Mouse (Mus musculus): ENCODE data around the gene Asb12. TPM values are rescaled to one million over a fixed set of nuclear protein-coding genes. Genes with fewer than 3 reads are reported as not detected.

Gene Asb12
- polyA plus RNA-seq, 1 experiment = 0.33 TPM

- no peak for DNase-seq (ENCODE audit: low read depth)
- TF ChIP-seq CTCF (IDR thresholded peaks at IDR 0.05; ENCODE audit: borderline replicate concordance, extremely low read depth, insufficient read depth, insufficient read length) (no peak), POLR2A (IDR thresholded peaks at IDR 0.05; ENCODE audit: borderline replicate concordance, extremely low read depth, insufficient read depth, insufficient read length, poor library complexity, severe bottlenecking) (no peak)
Measured at GRCm38 (mm10) chrX:95442261-95442660, 115.5 kb downstream of the Asb12 start.

DNA sequence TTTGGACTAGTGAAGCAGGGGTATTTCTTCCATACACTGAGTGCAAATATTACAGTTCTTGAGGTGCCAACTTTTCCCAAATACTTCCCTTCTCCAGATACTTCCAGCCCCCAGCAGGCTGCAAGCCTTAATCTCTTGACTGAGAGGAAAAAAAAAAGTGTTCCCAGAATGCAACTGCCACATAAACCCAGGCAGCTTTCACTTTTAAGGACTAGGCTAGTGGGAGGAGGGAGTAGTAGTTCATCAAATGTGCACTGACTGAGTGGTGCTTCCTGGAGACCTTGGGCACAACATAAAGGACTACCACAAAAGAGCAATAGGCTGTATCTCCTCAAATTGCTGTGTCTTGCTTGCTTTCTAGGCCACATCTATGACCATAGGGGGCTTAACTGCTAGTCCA lies 116.5 kb downstream of the Asb12 start:
- no peak for DNase-seq (ENCODE audit: low read depth)
- TF ChIP-seq CTCF (IDR thresholded peaks at IDR 0.05; ENCODE audit: borderline replicate concordance, extremely low read depth, insufficient read depth, insufficient read length) = no peak
- no peak for TF ChIP-seq POLR2A (IDR thresholded peaks at IDR 0.05; ENCODE audit: borderline replicate concordance, extremely low read depth, insufficient read depth, insufficient read length, poor library complexity, severe bottlenecking)

DNA sequence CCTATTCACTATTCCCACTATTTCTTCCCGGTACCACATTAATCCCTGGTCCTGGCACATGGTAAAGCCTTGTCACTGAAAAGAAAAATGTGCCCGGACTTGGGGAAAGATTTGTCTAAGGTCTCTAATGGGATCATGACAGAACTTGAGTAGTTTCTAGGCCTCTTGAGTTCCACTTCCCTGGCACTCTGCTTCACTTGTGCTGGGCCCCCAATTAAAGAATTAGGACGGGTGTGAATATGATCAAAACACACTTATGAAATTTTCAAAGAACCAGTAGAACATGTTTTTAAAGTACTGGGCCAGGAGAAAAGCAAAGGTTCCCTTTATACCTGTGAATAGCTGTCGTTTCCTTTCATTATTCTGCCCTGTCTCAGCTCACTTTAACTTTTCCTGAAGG lies 119.3 kb downstream of the Asb12 start:
- no peak for DNase-seq (ENCODE audit: low read depth)
- TF ChIP-seq CTCF (IDR thresholded peaks at IDR 0.05; ENCODE audit: borderline replicate concordance, extremely low read depth, insufficient read depth, insufficient read length) = no peak
- TF ChIP-seq POLR2A (IDR thresholded peaks at IDR 0.05; ENCODE audit: borderline replicate concordance, extremely low read depth, insufficient read depth, insufficient read length, poor library complexity, severe bottlenecking) = no peak

DNA sequence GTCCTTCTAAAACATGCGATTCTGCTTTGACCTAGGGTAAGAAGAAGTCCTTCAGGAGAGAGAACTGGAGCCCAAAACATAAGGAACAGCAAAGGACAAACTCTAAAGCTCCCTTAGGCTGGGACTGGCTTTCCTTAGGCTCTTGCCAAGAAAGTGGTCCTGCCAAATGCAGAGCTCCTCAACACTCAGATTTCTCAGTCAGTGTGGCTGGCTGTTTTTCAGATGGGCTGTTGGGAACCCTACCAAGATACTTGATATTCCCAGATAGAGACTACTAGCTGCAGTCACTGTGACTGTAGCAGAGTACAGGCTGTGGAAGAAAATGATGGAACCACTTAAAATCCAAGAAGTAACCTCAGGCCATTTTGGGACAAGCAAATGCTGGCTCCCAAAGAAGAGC lies 120.6 kb downstream of the Asb12 start:
- no peak for DNase-seq (ENCODE audit: low read depth)
- TF ChIP-seq POLR2A (IDR thresholded peaks at IDR 0.05; ENCODE audit: borderline replicate concordance, extremely low read depth, insufficient read depth, insufficient read length, poor library complexity, severe bottlenecking) (no peak), CTCF (IDR thresholded peaks at IDR 0.05; ENCODE audit: borderline replicate concordance, extremely low read depth, insufficient read depth, insufficient read length) (no peak)

Other genes starting within 250 kb of the Asb12 start
- 8.0 and 11.4 TPM in 2 replicates for gene Amer1, start 113.1 kb downstream of the Asb12 start, polyA plus RNA-seq (2012; rRNA removed)
- not detected in 2 replicates for gene Pfn5, start 117 bp upstream of the Asb12 start, polyA plus RNA-seq (2012; rRNA removed)
- gene Zc4h2, start 100.5 kb upstream of the Asb12 start, polyA plus RNA-seq (2012; rRNA removed) = 58.8 and 64.9 TPM in 2 replicates
- gene Zc3h12b, start 153.7 kb upstream of the Asb12 start, polyA plus RNA-seq (2012; rRNA removed) = 2.0 and 2.9 TPM in 2 replicates

Data from brain, embryonic 14.5 days (tissue).